Mouse (Mus musculus) olfactory bulb, adult 2 months (tissue): ENCODE data around the gene Isg15.

Source experiments
- CTCF ChIP-seq: fragments of 200-500 bp; IDR thresholded peaks from 2 replicates; pipeline ENCODE4 v1.5.1; 2012; ENCODE audit warnings: low read depth, mild to moderate bottlenecking, low read length, moderate library complexity; ENCODE audit not compliant: insufficient read depth
- POLR2A ChIP-seq: fragments of 200-500 bp; IDR thresholded peaks from 2 replicates; pipeline ENCODE4 v1.6.1; 2012; ENCODE audit warnings: mild to moderate bottlenecking, low read depth, low read length, moderate library complexity; ENCODE audit not compliant: insufficient read depth

GRCm38 (mm10) chr4:156171828-156172227 is 28.8 kb downstream of the Isg15 start:
- TF ChIP-seq CTCF (no peak), POLR2A (no peak)
